Mouse (Mus musculus): Measurements from ENCODE around the gene Med12l. TPM values are rescaled to one million over a fixed set of nuclear protein-coding genes. Genes with fewer than 3 reads are reported as not detected.

Gene Med12l
- polyA plus RNA-seq, 1 experiment from 2014 or later = 6.6 TPM

- no peak for ATAC-seq (ENCODE audit: low FRiP score)
- 83% methylated on average over 5 of the region's 5 CpGs for WGBS
Measured at GRCm38 (mm10) chr3:59293437-59294199, 288.0 kb downstream of the Med12l start.

GRCm38 (mm10) chr3:59295699-59296562, 290.3 kb downstream of the Med12l start:
- Histone ChIP-seq H3K4me1 (no peaks in the 10 kb centered on the region), H3K27me3 (no peaks in the 10 kb centered on the region), H3K9ac (no peak overlapping the region), H3K27ac (no peak overlapping the region), H3K4me2 (no peak overlapping the region), H3K36me3 (replicated peaks) (no peaks in the 10 kb centered on the region), H3K9me3 (no peaks in the 10 kb centered on the region), H3K4me3 (replicated peaks) (no peak overlapping the region)
- WGBS = 88% methylated on average over 16 of the region's 16 CpGs
- ATAC-seq (ENCODE audit: low FRiP score) = no peak

More at GRCm38 (mm10) chr3:59293437-59294199, 288.0 kb downstream of the Med12l start:
- Histone ChIP-seq H3K36me3 (replicated peaks) (no peaks in the 10 kb centered on the region), H3K9ac (no peak overlapping the region), H3K27me3 (no peaks in the 10 kb centered on the region), H3K9me3 (no peaks in the 10 kb centered on the region), H3K27ac (no peak overlapping the region), H3K4me2 (no peak overlapping the region), H3K4me3 (replicated peaks) (no peak overlapping the region), H3K4me1 (no peaks in the 10 kb centered on the region)

GRCm38 (mm10) chr3:59296563-59297130, 291.0 kb downstream of the Med12l start:
- Histone ChIP-seq H3K4me3 (replicated peaks) (no peak overlapping the region), H3K4me1 (no peaks in the 10 kb centered on the region), H3K9me3 (no peaks in the 10 kb centered on the region), H3K9ac (no peak overlapping the region), H3K27ac (no peak overlapping the region), H3K27me3 (no peaks in the 10 kb centered on the region), H3K36me3 (replicated peaks) (no peaks in the 10 kb centered on the region), H3K4me2 (no peak overlapping the region)
- 92% methylated on average over 5 of the region's 5 CpGs for WGBS
- no peak for ATAC-seq (ENCODE audit: low FRiP score)

- no peaks in the 10 kb centered on the region for H3K4me1 ChIP-seq
- H3K36me3 ChIP-seq (replicated peaks) = no peaks in the 10 kb centered on the region
- H3K9ac ChIP-seq = no peak overlapping the region
- WGBS = 86% methylated on average over 16 of the region's 16 CpGs
- no peak overlapping the region for H3K4me3 ChIP-seq (replicated peaks)
- no peaks in the 10 kb centered on the region for H3K9me3 ChIP-seq
- H3K4me2 ChIP-seq = no peak overlapping the region
- no peak overlapping the region for H3K27ac ChIP-seq
- no peaks in the 10 kb centered on the region for H3K27me3 ChIP-seq
- no peak for ATAC-seq (ENCODE audit: low FRiP score)
Measured at GRCm38 (mm10) chr3:59297653-59298052, 292.0 kb downstream of the Med12l start.

GRCm38 (mm10) chr3:59304944-59305343, 299.3 kb downstream of the Med12l start:
- no peak overlapping the region for H3K4me3 ChIP-seq (replicated peaks)
- no peak overlapping the region for H3K9ac ChIP-seq
- no peak overlapping the region for H3K27ac ChIP-seq
- H3K9me3 ChIP-seq = no peaks in the 10 kb centered on the region
- no peak for ATAC-seq (ENCODE audit: low FRiP score)
- no peak overlapping the region for H3K4me2 ChIP-seq
- no peaks in the 10 kb centered on the region for H3K36me3 ChIP-seq (replicated peaks)
- 95% methylated on average over 5 of the region's 5 CpGs for WGBS
- no peaks in the 10 kb centered on the region for H3K27me3 ChIP-seq
- H3K4me1 ChIP-seq = no peaks in the 10 kb centered on the region

- Histone ChIP-seq H3K9me3 (no peaks in the 10 kb centered on the region), H3K4me1 (no peaks in the 10 kb centered on the region), H3K4me2 (no peak overlapping the region), H3K4me3 (replicated peaks) (no peak overlapping the region), H3K27ac (no peak overlapping the region), H3K9ac (no peak overlapping the region), H3K27me3 (no peaks in the 10 kb centered on the region), H3K36me3 (replicated peaks) (no peaks in the 10 kb centered on the region)
- ATAC-seq (ENCODE audit: low FRiP score) = no peak
- WGBS = 93% methylated on average over 2 of the region's 2 CpGs
Measured at GRCm38 (mm10) chr3:59305518-59305917, 299.9 kb downstream of the Med12l start.

- Histone ChIP-seq H3K27me3 (no peaks in the 10 kb centered on the region), H3K9ac (no peak overlapping the region), H3K4me1 (no peaks in the 10 kb centered on the region), H3K36me3 (replicated peaks) (0 out of 2 replicates have a peak, but pooled peaks cover 2% of the 10 kb centered on the region), H3K9me3 (no peaks in the 10 kb centered on the region), H3K4me3 (replicated peaks) (no peak overlapping the region), H3K27ac (no peak overlapping the region), H3K4me2 (no peak overlapping the region)
- WGBS = 92% methylated on average over 10 of the region's 10 CpGs
- no peak for ATAC-seq (ENCODE audit: low FRiP score)
Measured at GRCm38 (mm10) chr3:59312610-59313009, 307.0 kb downstream of the Med12l start.

GRCm38 (mm10) chr3:59316077-59316476, 310.5 kb downstream of the Med12l start:
- ATAC-seq (ENCODE audit: low FRiP score) = no peak
- 85% methylated on average over 7 of the region's 7 CpGs for WGBS

GRCm38 (mm10) chr3:59321278-59321876, 315.8 kb downstream of the Med12l start:
- ATAC-seq (ENCODE audit: low FRiP score) = no peak
- no peaks in the 10 kb centered on the region for H3K27me3 ChIP-seq
- no peaks in the 10 kb centered on the region for H3K4me1 ChIP-seq
- no peak overlapping the region for H3K9ac ChIP-seq
- no peaks in the 10 kb centered on the region for H3K9me3 ChIP-seq
- 54% methylated on average over 7 of the region's 7 CpGs for WGBS
- no peak overlapping the region for H3K4me2 ChIP-seq
- no peak overlapping the region for H3K4me3 ChIP-seq (replicated peaks)
- no peak overlapping the region for H3K27ac ChIP-seq
- 0 out of 2 replicates have a peak, but pooled peaks cover 9% of the 10 kb centered on the region for H3K36me3 ChIP-seq (replicated peaks)

More at GRCm38 (mm10) chr3:59316077-59316476, 310.5 kb downstream of the Med12l start:
- Histone ChIP-seq H3K9ac (no peak overlapping the region), H3K27ac (no peak overlapping the region), H3K9me3 (no peaks in the 10 kb centered on the region), H3K4me3 (replicated peaks) (no peak overlapping the region), H3K36me3 (replicated peaks) (0 out of 2 replicates have a peak, but pooled peaks cover 9% of the 10 kb centered on the region), H3K4me2 (no peak overlapping the region), H3K4me1 (no peaks in the 10 kb centered on the region), H3K27me3 (no peaks in the 10 kb centered on the region)

- Histone ChIP-seq H3K27ac (no peak overlapping the region), H3K9ac (no peak overlapping the region), H3K4me3 (replicated peaks) (no peak overlapping the region), H3K36me3 (replicated peaks) (peaks cover 3% of the 10 kb centered on the region; the same call in 1 of the 2 replicates), H3K4me1 (no peaks in the 10 kb centered on the region), H3K27me3 (no peaks in the 10 kb centered on the region), H3K9me3 (no peaks in the 10 kb centered on the region), H3K4me2 (no peak overlapping the region)
- WGBS = 80% methylated on average over 2 of the region's 2 CpGs
- no peak for ATAC-seq (ENCODE audit: low FRiP score)
Measured at GRCm38 (mm10) chr3:59328526-59328925, 322.9 kb downstream of the Med12l start.

- H3K36me3 ChIP-seq (replicated peaks) = no peaks in the 10 kb centered on the region
- H3K9me3 ChIP-seq = no peaks in the 10 kb centered on the region
- no peak overlapping the region for H3K9ac ChIP-seq
- H3K4me1 ChIP-seq = peaks cover 8% of the 10 kb centered on the region; the same call in 1 of the 2 replicates
- H3K27me3 ChIP-seq = no peaks in the 10 kb centered on the region
- WGBS = 86% methylated on average over 11 of the region's 11 CpGs
- H3K4me2 ChIP-seq = no peak overlapping the region
- H3K27ac ChIP-seq = no peak overlapping the region
- H3K4me3 ChIP-seq (replicated peaks) = no peak overlapping the region
- ATAC-seq (ENCODE audit: low FRiP score) = no peak
Measured at GRCm38 (mm10) chr3:59341647-59342427, 336.2 kb downstream of the Med12l start.

All from forebrain, embryonic 12.5 days (tissue).